Mouse (Mus musculus): ENCODE measurements at regions not wholly inside any gene's neighbourhood (a gene's known extent, or its start where the extent isn't known, plus 50 kb on each side); places are given as distances from the start of the nearest gene placed in this dataset.

GRCm38 (mm10) chr2:66941188-66941587 lies 156.5 kb upstream of the Scn7a start:
- TF ChIP-seq CTCF (IDR thresholded peaks at IDR 0.05; ENCODE audit: borderline replicate concordance, insufficient read depth, low read depth, low read length): no peak
- no peak for TF ChIP-seq POLR2A (IDR thresholded peaks at IDR 0.05; ENCODE audit: borderline replicate concordance, insufficient read depth, low read length)
